In genomic region chr16:72221912-72222502, GRCm38 (mm10) we compare ENCODE assay signal across 12 mouse cellular contexts.
A peak's percentile ranks its signal among the peaks of the same experiment; 100 is the strongest.
DNase-seq lines count a peak whose midpoint lies in the region; ATAC-seq lines count a peak whose summit lies in the region.
"Had no signal": no experiment of that assay in that cellular context is flagged by ENCODE, and none has a peak within 500 bp of the region (broad histone marks: within the 10 kb centered on the region; RNA-seq: fewer than 3 reads in every experiment).

No protein-coding gene starts in this region.

- H3K4me2 ChIP-seq in heart, embryonic 16.5 days (ENCODE audit: low read depth, low read length): 0 out of 2 replicates have a peak overlapping the region, but pooled peaks have one; percentile 13
- H3K4me2 ChIP-seq in heart, embryonic 11.5 days: no peak overlapping the region
- 0 out of 2 replicates have a peak overlapping the region, but pooled peaks have one; percentile 24 for H3K4me2 ChIP-seq in embryonic facial prominence, embryonic 13.5 days
- H3K4me2 ChIP-seq in hindbrain, embryonic 12.5 days (replicated peaks): no peak overlapping the region
- H3K4me2 ChIP-seq in midbrain, embryonic 15.5 days: peak overlapping the region; percentile 9; the same call in 1 of the 2 replicates
- H3K4me2 ChIP-seq: limb, embryonic 13.5 days; stomach, embryonic 15.5 days had no signal

- H3K9me3 ChIP-seq in heart, embryonic 16.5 days (replicated peaks; ENCODE audit: control insufficient read depth, low read length): no peaks in the 10 kb centered on the region
- no peaks in the 10 kb centered on the region for H3K9me3 ChIP-seq in heart, embryonic 11.5 days (replicated peaks; ENCODE audit: control insufficient read depth, low read length)
- H3K9me3 ChIP-seq in embryonic facial prominence, embryonic 13.5 days: no peaks in the 10 kb centered on the region
- H3K9me3 ChIP-seq in hindbrain, embryonic 12.5 days (replicated peaks): no peaks in the 10 kb centered on the region
- no peaks in the 10 kb centered on the region for H3K9me3 ChIP-seq in midbrain, embryonic 15.5 days
- H3K9me3 ChIP-seq: limb, embryonic 13.5 days; stomach, embryonic 15.5 days had no signal

- no peak; the same call in 1 of the 2 replicates for ATAC-seq in heart, embryonic 16.5 days (replicated peaks; ENCODE audit: extremely low read depth, insufficient read depth, low FRiP score)
- ATAC-seq in heart, embryonic 11.5 days (replicated peaks; ENCODE audit: insufficient number of reproducible peaks, low FRiP score, low TSS enrichment): no peak
- no peak for ATAC-seq in embryonic facial prominence, embryonic 13.5 days (ENCODE audit: insufficient number of reproducible peaks, insufficient read depth, low FRiP score, low TSS enrichment, low read depth)
- ATAC-seq in hindbrain, embryonic 12.5 days (ENCODE audit: low FRiP score): peak; percentile 79
- ATAC-seq in midbrain, embryonic 15.5 days (replicated peaks): peak; percentile 92
- no peak for ATAC-seq in granulocyte monocyte progenitor cell, adult 5-6 weeks (replicated peaks; ENCODE audit: poor library complexity, severe bottlenecking)
- no peak for ATAC-seq in megakaryocyte progenitor cell, adult 5-6 weeks (replicated peaks; ENCODE audit: poor library complexity)

- no peaks in the 10 kb centered on the region for H3K36me3 ChIP-seq in heart, embryonic 16.5 days (ENCODE audit: control insufficient read depth, insufficient read depth)
- no peaks in the 10 kb centered on the region for H3K36me3 ChIP-seq in heart, embryonic 11.5 days (ENCODE audit: control insufficient read depth, insufficient read depth, low read length)
- no peaks in the 10 kb centered on the region for H3K36me3 ChIP-seq in embryonic facial prominence, embryonic 13.5 days
- H3K36me3 ChIP-seq in hindbrain, embryonic 12.5 days: no peaks in the 10 kb centered on the region
- no peaks in the 10 kb centered on the region for H3K36me3 ChIP-seq in midbrain, embryonic 15.5 days (replicated peaks)
- H3K36me3 ChIP-seq: limb, embryonic 13.5 days; stomach, embryonic 15.5 days had no signal

- no peak overlapping the region for H3K9ac ChIP-seq in heart, embryonic 16.5 days (ENCODE audit: low read length)
- no peak overlapping the region for H3K9ac ChIP-seq in heart, embryonic 11.5 days (ENCODE audit: low read depth, low read length)
- H3K9ac ChIP-seq in embryonic facial prominence, embryonic 13.5 days: no peak overlapping the region
- H3K9ac ChIP-seq in hindbrain, embryonic 12.5 days: no peak overlapping the region
- H3K9ac ChIP-seq in midbrain, embryonic 15.5 days: no peak overlapping the region
- H3K9ac ChIP-seq: limb, embryonic 13.5 days; stomach, embryonic 15.5 days had no signal

- H3K4me3 ChIP-seq in heart, embryonic 16.5 days (ENCODE audit: low read length): no peak overlapping the region
- no peak overlapping the region for H3K4me3 ChIP-seq in heart, embryonic 11.5 days (ENCODE audit: low read depth, low read length)
- no peak overlapping the region for H3K4me3 ChIP-seq in embryonic facial prominence, embryonic 13.5 days
- no peak overlapping the region for H3K4me3 ChIP-seq in hindbrain, embryonic 12.5 days
- H3K4me3 ChIP-seq in midbrain, embryonic 15.5 days: no peak overlapping the region
- H3K4me3 ChIP-seq: limb, embryonic 13.5 days; myocyte; stomach, embryonic 15.5 days had no signal

- H3K4me1 ChIP-seq in heart, embryonic 16.5 days (ENCODE audit: control insufficient read depth, insufficient read depth, low read length): 0 out of 2 replicates have a peak, but pooled peaks cover 5% of the 10 kb centered on the region
- H3K4me1 ChIP-seq in heart, embryonic 11.5 days (ENCODE audit: control insufficient read depth, insufficient read depth, low read length): no peaks in the 10 kb centered on the region
- H3K4me1 ChIP-seq in embryonic facial prominence, embryonic 13.5 days: no peaks in the 10 kb centered on the region
- H3K4me1 ChIP-seq in hindbrain, embryonic 12.5 days: peaks cover 9% of the 10 kb centered on the region; the same call in 1 of the 2 replicates
- H3K4me1 ChIP-seq in midbrain, embryonic 15.5 days: peaks cover 12% of the 10 kb centered on the region
- H3K4me1 ChIP-seq: stomach, embryonic 15.5 days had no signal

- 19% methylated on average over 3 of the region's 3 CpGs for WGBS in heart, embryonic 16.5 days
- WGBS in heart, embryonic 11.5 days (ENCODE audit: insufficient replicate concordance): 61% methylated on average over 3 of the region's 3 CpGs
- WGBS in embryonic facial prominence, embryonic 13.5 days: 38% methylated on average over 3 of the region's 3 CpGs
- 15% methylated on average over 3 of the region's 3 CpGs for WGBS in hindbrain, embryonic 12.5 days
- 4% methylated on average over 3 of the region's 3 CpGs for WGBS in midbrain, embryonic 15.5 days

- H3K27ac ChIP-seq in heart, embryonic 16.5 days (ENCODE audit: low read length): no peak overlapping the region
- no peak overlapping the region for H3K27ac ChIP-seq in heart, embryonic 11.5 days (ENCODE audit: low read depth, low read length)
- H3K27ac ChIP-seq in embryonic facial prominence, embryonic 13.5 days: no peak overlapping the region
- 0 out of 2 replicates have a peak overlapping the region, but pooled peaks have one; percentile 35 for H3K27ac ChIP-seq in hindbrain, embryonic 12.5 days
- H3K27ac ChIP-seq in midbrain, embryonic 15.5 days: peak overlapping the region; percentile 68
- H3K27ac ChIP-seq: limb, embryonic 13.5 days; stomach, embryonic 15.5 days had no signal

- no peak for DNase-seq in thymus, postnatal 4 days
- DNase-seq: adrenal gland, adult 8-10 months had no signal

- H3K27me3 ChIP-seq in heart, embryonic 16.5 days (ENCODE audit: control insufficient read depth, insufficient read depth, low read length): no peaks in the 10 kb centered on the region
- no peaks in the 10 kb centered on the region for H3K27me3 ChIP-seq in heart, embryonic 11.5 days (ENCODE audit: control insufficient read depth, insufficient read depth, low read length)
- no peaks in the 10 kb centered on the region for H3K27me3 ChIP-seq in embryonic facial prominence, embryonic 13.5 days
- H3K27me3 ChIP-seq in hindbrain, embryonic 12.5 days: no peaks in the 10 kb centered on the region
- H3K27me3 ChIP-seq in midbrain, embryonic 15.5 days (replicated peaks): no peaks in the 10 kb centered on the region
- H3K27me3 ChIP-seq: limb, embryonic 13.5 days; stomach, embryonic 15.5 days had no signal

Comparison
In these comparisons a context has a peak if more than half of its experiments do, and no peak if none do; other contexts are left out.
1. H3K4me2 ChIP-seq: peak in heart, embryonic 16.5 days (single experiment), embryonic facial prominence, embryonic 13.5 days (single experiment) and midbrain, embryonic 15.5 days (single experiment); none in heart, embryonic 11.5 days (single experiment) and hindbrain, embryonic 12.5 days (single experiment).
2. ATAC-seq: peak in hindbrain, embryonic 12.5 days (single experiment) and midbrain, embryonic 15.5 days (single experiment); none in heart, embryonic 16.5 days (single experiment), heart, embryonic 11.5 days (single experiment), embryonic facial prominence, embryonic 13.5 days (single experiment), granulocyte monocyte progenitor cell, adult 5-6 weeks (single experiment) and megakaryocyte progenitor cell, adult 5-6 weeks (single experiment).
3. H3K27ac ChIP-seq: peak in hindbrain, embryonic 12.5 days (single experiment) and midbrain, embryonic 15.5 days (single experiment); none in heart, embryonic 16.5 days (single experiment), heart, embryonic 11.5 days (single experiment) and embryonic facial prominence, embryonic 13.5 days (single experiment).